Mouse (Mus musculus) neural tube, embryonic 13.5 days (tissue): Measurements from ENCODE around the gene Rab20. TPM values are rescaled to one million over a fixed set of nuclear protein-coding genes. Genes with fewer than 3 reads are reported as not detected.

Source experiments
- ATAC-seq: fragments of 200-750 bp; cut with Nextera tagmentation; 2 replicates; pipeline ENCODE4 v1.8.0; 2017; ENCODE audit warnings: low read depth, mild to moderate bottlenecking, moderate TSS enrichment, moderate library complexity
- H3K27ac ChIP-seq: fragments of 300-500 bp; sonication (generic); replicated peaks from 2 replicates; pipeline ENCODE4 v1.5.1; 2015; ENCODE audit warnings: moderate library complexity, mild to moderate bottlenecking, inconsistent platforms
- H3K27me3 ChIP-seq: fragments of 300-500 bp; sonication (generic); 2 replicates; pipeline ENCODE4 v1.6.1; 2015; ENCODE audit warnings: mild to moderate bottlenecking, inconsistent platforms
- H3K36me3 ChIP-seq: fragments of 300-500 bp; sonication (generic); 2 replicates; pipeline ENCODE4 v1.6.1; 2015; ENCODE audit warnings: mild to moderate bottlenecking, inconsistent platforms
- H3K4me1 ChIP-seq: fragments of 300-500 bp; sonication (generic); replicated peaks from 2 replicates; pipeline ENCODE4 v1.6.1; 2015; ENCODE audit warnings: inconsistent platforms
- H3K4me2 ChIP-seq: fragments of 300-500 bp; sonication (generic); 2 replicates; pipeline ENCODE4 v1.6.1; 2015; ENCODE audit warnings: inconsistent platforms, mild to moderate bottlenecking, moderate library complexity
- H3K4me3 ChIP-seq: fragments of 300-500 bp; sonication (generic); 2 replicates; pipeline ENCODE4 v1.5.1; 2015; ENCODE audit warnings: mild to moderate bottlenecking, inconsistent platforms
- H3K9ac ChIP-seq: fragments of 300-500 bp; sonication (generic); 2 replicates; pipeline ENCODE4 v1.6.1; 2015; ENCODE audit warnings: moderate library complexity, mild to moderate bottlenecking, inconsistent platforms
- H3K9me3 ChIP-seq: fragments of 300-500 bp; sonication (generic); 2 replicates; pipeline ENCODE4 v1.6.1; 2016; ENCODE audit warnings: inconsistent platforms
- WGBS: fragments of 180-500 bp; shearing (Covaris S2); methylation state at CpG from one replicate; pipeline ENCODE4 v1.1.7; 2015; 5-methylcytosine and 5-hydroxymethylcytosine counted together
- polyA plus RNA-seq: library from polyadenylated mRNA; unstranded; fragments of >200 nt; fragmentation: Nextera tagmentation; extraction: Ambion mirVana; gene quantifications from 2 replicates; pipeline ENCODE4 v1.2.1, GENCODE M21; 2015

The Rab20 gene
- polyA plus RNA-seq, 1 experiment from 2014 or later: 1.5 TPM

GRCm38 (mm10) chr8:11447910-11448570, 30.5 kb downstream of the Rab20 start:
- Histone ChIP-seq H3K4me1 (peaks cover 4% of the 10 kb centered on the region), H3K4me2 (no peak overlapping the region), H3K9ac (no peak overlapping the region), H3K27me3 (no peaks in the 10 kb centered on the region), H3K4me3 (no peak overlapping the region), H3K36me3 (no peaks in the 10 kb centered on the region), H3K27ac (no peak overlapping the region), H3K9me3 (no peaks in the 10 kb centered on the region)
- WGBS: 93% methylated on average over 23 of the region's 23 CpGs
- ATAC-seq: no peak

- Histone ChIP-seq H3K36me3 (no peaks in the 10 kb centered on the region), H3K27ac (no peak overlapping the region), H3K9ac (no peak overlapping the region), H3K4me3 (no peak overlapping the region), H3K4me1 (no peaks in the 10 kb centered on the region; the same call in 1 of the 2 replicates), H3K27me3 (no peaks in the 10 kb centered on the region), H3K9me3 (no peaks in the 10 kb centered on the region), H3K4me2 (no peak overlapping the region)
- 95% methylated on average over 13 of the region's 13 CpGs for WGBS
- no peak for ATAC-seq
Observed at GRCm38 (mm10) chr8:11445790-11446189, 32.7 kb downstream of the Rab20 start.

- H3K9me3 ChIP-seq: no peaks in the 10 kb centered on the region
- H3K4me1 ChIP-seq: no peaks in the 10 kb centered on the region
- no peak for ATAC-seq
- no peak overlapping the region for H3K4me2 ChIP-seq
- WGBS: 84% methylated on average over 7 of the region's 7 CpGs
- H3K36me3 ChIP-seq: no peaks in the 10 kb centered on the region
- no peak overlapping the region for H3K9ac ChIP-seq
- H3K27me3 ChIP-seq: no peaks in the 10 kb centered on the region
- no peak overlapping the region for H3K27ac ChIP-seq
- no peak overlapping the region for H3K4me3 ChIP-seq
Observed at GRCm38 (mm10) chr8:11444216-11444615, 34.3 kb downstream of the Rab20 start.

- ATAC-seq: no peak
- H3K27me3 ChIP-seq: no peaks in the 10 kb centered on the region
- no peaks in the 10 kb centered on the region for H3K4me1 ChIP-seq
- H3K9me3 ChIP-seq: no peaks in the 10 kb centered on the region
- 89% methylated on average over 9 of the region's 9 CpGs for WGBS
- H3K4me3 ChIP-seq: no peak overlapping the region
- no peak overlapping the region for H3K4me2 ChIP-seq
- H3K27ac ChIP-seq: no peak overlapping the region
- H3K36me3 ChIP-seq: no peaks in the 10 kb centered on the region
- H3K9ac ChIP-seq: no peak overlapping the region
Observed at GRCm38 (mm10) chr8:11443611-11444010, 34.9 kb downstream of the Rab20 start.

GRCm38 (mm10) chr8:11441291-11441690, 37.2 kb downstream of the Rab20 start:
- no peak overlapping the region for H3K4me2 ChIP-seq
- peaks cover 3% of the 10 kb centered on the region; the same call in 1 of the 2 replicates for H3K27me3 ChIP-seq
- H3K9me3 ChIP-seq: no peaks in the 10 kb centered on the region
- no peaks in the 10 kb centered on the region for H3K4me1 ChIP-seq
- 89% methylated on average over 6 of the region's 6 CpGs for WGBS
- H3K27ac ChIP-seq: no peak overlapping the region
- ATAC-seq: no peak
- no peak overlapping the region for H3K9ac ChIP-seq
- no peak overlapping the region for H3K4me3 ChIP-seq
- H3K36me3 ChIP-seq: no peaks in the 10 kb centered on the region

GRCm38 (mm10) chr8:11437862-11438261, 40.6 kb downstream of the Rab20 start:
- H3K4me3 ChIP-seq: no peak overlapping the region
- H3K4me1 ChIP-seq: no peaks in the 10 kb centered on the region

GRCm38 (mm10) chr8:11430688-11431087, 47.8 kb downstream of the Rab20 start:
- Histone ChIP-seq H3K27me3 (no peaks in the 10 kb centered on the region), H3K27ac (no peak overlapping the region), H3K4me1 (no peaks in the 10 kb centered on the region), H3K9ac (no peak overlapping the region), H3K4me3 (no peak overlapping the region), H3K9me3 (no peaks in the 10 kb centered on the region), H3K36me3 (peaks cover 3% of the 10 kb centered on the region), H3K4me2 (no peak overlapping the region)
- no peak for ATAC-seq
- WGBS: 54% methylated on average over 5 of the region's 5 CpGs

More at GRCm38 (mm10) chr8:11437862-11438261, 40.6 kb downstream of the Rab20 start:
- Histone ChIP-seq H3K36me3 (no peaks in the 10 kb centered on the region; the same call in 1 of the 2 replicates), H3K4me2 (no peak overlapping the region), H3K27me3 (peaks cover 3% of the 10 kb centered on the region; the same call in 1 of the 2 replicates), H3K27ac (no peak overlapping the region), H3K9ac (no peak overlapping the region), H3K9me3 (no peaks in the 10 kb centered on the region)
- 57% methylated on average over 12 of the region's 12 CpGs for WGBS
- no peak for ATAC-seq

GRCm38 (mm10) chr8:11423091-11423490, 55.4 kb downstream of the Rab20 start:
- Histone ChIP-seq H3K27ac (no peak overlapping the region), H3K9me3 (no peaks in the 10 kb centered on the region), H3K27me3 (no peaks in the 10 kb centered on the region), H3K4me1 (no peaks in the 10 kb centered on the region; the same call in 1 of the 2 replicates), H3K36me3 (no peaks in the 10 kb centered on the region), H3K4me3 (no peak overlapping the region), H3K4me2 (no peak overlapping the region), H3K9ac (no peak overlapping the region)
- no peak for ATAC-seq
- WGBS: 60% methylated on average over 7 of the region's 7 CpGs

- Histone ChIP-seq H3K4me2 (no peak overlapping the region), H3K4me1 (no peaks in the 10 kb centered on the region; the same call in 1 of the 2 replicates), H3K4me3 (no peak overlapping the region), H3K36me3 (no peaks in the 10 kb centered on the region), H3K27me3 (no peaks in the 10 kb centered on the region), H3K27ac (no peak overlapping the region), H3K9me3 (no peaks in the 10 kb centered on the region), H3K9ac (no peak overlapping the region)
- no peak for ATAC-seq
- WGBS: 83% methylated on average over 6 of the region's 6 CpGs
Observed at GRCm38 (mm10) chr8:11421968-11422367, 56.5 kb downstream of the Rab20 start.

- Histone ChIP-seq H3K9ac (no peak overlapping the region), H3K36me3 (no peaks in the 10 kb centered on the region), H3K4me2 (no peak overlapping the region), H3K9me3 (no peaks in the 10 kb centered on the region), H3K4me1 (no peaks in the 10 kb centered on the region; the same call in 1 of the 2 replicates), H3K27me3 (no peaks in the 10 kb centered on the region), H3K4me3 (no peak overlapping the region), H3K27ac (no peak overlapping the region)
- ATAC-seq: no peak
- 55% methylated on average over 14 of the region's 14 CpGs for WGBS
Observed at GRCm38 (mm10) chr8:11421105-11421504, 57.4 kb downstream of the Rab20 start.

- Histone ChIP-seq H3K27ac (no peak overlapping the region), H3K4me3 (no peak overlapping the region), H3K36me3 (no peaks in the 10 kb centered on the region), H3K27me3 (no peaks in the 10 kb centered on the region), H3K9me3 (no peaks in the 10 kb centered on the region), H3K9ac (no peak overlapping the region), H3K4me2 (no peak overlapping the region), H3K4me1 (peaks cover 3% of the 10 kb centered on the region)
- WGBS: 20% methylated on average over 2 of the region's 2 CpGs
- ATAC-seq: peak; percentile 58; the same call in 1 of the 2 replicates
Observed at GRCm38 (mm10) chr8:11419645-11420044, 58.9 kb downstream of the Rab20 start.

- Histone ChIP-seq H3K27ac (no peak overlapping the region), H3K36me3 (no peaks in the 10 kb centered on the region), H3K4me1 (peaks cover 7% of the 10 kb centered on the region), H3K9me3 (no peaks in the 10 kb centered on the region), H3K4me3 (no peak overlapping the region), H3K4me2 (no peak overlapping the region), H3K27me3 (no peaks in the 10 kb centered on the region), H3K9ac (no peak overlapping the region)
- peak; percentile 48; the same call in 1 of the 2 replicates for ATAC-seq
- WGBS: 38% methylated on average over 6 of the region's 6 CpGs
Observed at GRCm38 (mm10) chr8:11419232-11419631, 59.3 kb downstream of the Rab20 start.

- no peak overlapping the region for H3K27ac ChIP-seq
- peaks cover 14% of the 10 kb centered on the region for H3K4me1 ChIP-seq
- H3K4me2 ChIP-seq: no peak overlapping the region
- no peaks in the 10 kb centered on the region for H3K27me3 ChIP-seq
- no peak overlapping the region for H3K9ac ChIP-seq
- H3K36me3 ChIP-seq: no peaks in the 10 kb centered on the region
- no peaks in the 10 kb centered on the region for H3K9me3 ChIP-seq
- 74% methylated on average over 13 of the region's 13 CpGs for WGBS
- no peak overlapping the region for H3K4me3 ChIP-seq
- ATAC-seq: no peak
Observed at GRCm38 (mm10) chr8:11417762-11418161, 60.7 kb downstream of the Rab20 start.
